Mouse (Mus musculus) CH12.LX (cell line): ENCODE data around the gene Cdkn2d. TPM values are rescaled to one million over a fixed set of nuclear protein-coding genes. Genes with fewer than 3 reads are reported as not detected.

Source experiments
- DNase-seq: peaks from one replicate; pipeline ENCODE4 v3.0.0-alpha.2; 2013; ENCODE audit errors: extremely low read depth
- H3K27ac ChIP-seq: 2 replicates; pipeline ENCODE4 v1.5.1; 2012; ENCODE audit warnings: low read depth, mild to moderate bottlenecking, control low read depth, moderate library complexity; ENCODE audit not compliant: insufficient read depth
- H3K27me3 ChIP-seq: replicated peaks from 2 replicates; pipeline ENCODE3; 2012; ENCODE audit warnings: inconsistent platforms
- H3K36me3 ChIP-seq, 2 experiments: replicated peaks in 1 of 2; 2 replicates each; pipeline versions ENCODE3 to v1.6.1; 2012; ENCODE audit warnings: inconsistent platforms in 1 of 2, low read length in 1 of 2, mild to moderate bottlenecking in 1 of 2, mixed read lengths in 1 of 2, moderate library complexity in 1 of 2; ENCODE audit not compliant: control insufficient read depth in 1 of 2, insufficient read depth in 1 of 2
- H3K4me1 ChIP-seq, 2 experiments: 2 replicates each; pipeline ENCODE4 v1.6.1; 2012; ENCODE audit warnings: inconsistent platforms in 1 of 2, moderate library complexity in 1 of 2; ENCODE audit not compliant: insufficient read depth in 2 of 2, control insufficient read depth in 1 of 2
- H3K4me2 ChIP-seq: 2 replicates; pipeline ENCODE4 v1.6.1; 2012; ENCODE audit warnings: low read depth, mild to moderate bottlenecking, control low read depth; ENCODE audit not compliant: poor library complexity, insufficient read depth, severe bottlenecking
- H3K4me3 ChIP-seq, 3 experiments: fragments of 150-350 bp in 1 of 3; sonication (generic) in 1 of 3; replicated peaks in 1 of 3; 2 replicates each; pipeline versions ENCODE3 to v1.5.1; 2011 to 2012; ENCODE audit warnings: low read depth in 2 of 3, low read length in 2 of 3, mild to moderate bottlenecking in 2 of 3, moderate library complexity in 2 of 3, control low read depth in 1 of 3, improper control_type of control experiment in 1 of 3, inconsistent platforms in 1 of 3, mixed read lengths in 1 of 3; ENCODE audit not compliant: poor library complexity in 1 of 3
- H3K79me2 ChIP-seq: replicated peaks from 2 replicates; pipeline ENCODE4 v1.6.1; 2012; ENCODE audit warnings: mild to moderate bottlenecking, moderate library complexity; ENCODE audit not compliant: control insufficient read depth, poor library complexity, insufficient read depth, severe bottlenecking; ENCODE audit errors: extremely low read depth
- H3K9ac ChIP-seq: 2 replicates; pipeline ENCODE4 v1.6.1; 2012; ENCODE audit warnings: low read depth, mild to moderate bottlenecking, control low read depth, moderate library complexity; ENCODE audit not compliant: insufficient read depth
- H3K9me3 ChIP-seq: replicated peaks from 2 replicates; pipeline ENCODE3; 2012; ENCODE audit warnings: low read length, inconsistent platforms, mixed read lengths
- BHLHE40 ChIP-seq: IDR thresholded peaks from 2 replicates; pipeline ENCODE4 v1.6.1; 2011; ENCODE audit warnings: mild to moderate bottlenecking, low read depth, low read length, improper control_type of control experiment
- ETS1 ChIP-seq: conservative IDR thresholded peaks from 2 replicates; pipeline ENCODE4 v1.6.1; 2012; ENCODE audit warnings: low read depth, mild to moderate bottlenecking, inconsistent platforms, low read length, improper control_type of control experiment, moderate library complexity
- GABPA ChIP-seq: IDR thresholded peaks from 2 replicates; pipeline ENCODE4 v1.6.1; 2012; ENCODE audit warnings: low read depth, low read length, improper control_type of control experiment, inconsistent platforms; ENCODE audit not compliant: insufficient replicate concordance
- HCFC1 ChIP-seq: IDR thresholded peaks from 2 replicates; pipeline ENCODE4 v1.6.1; 2012; ENCODE audit warnings: low read depth, mild to moderate bottlenecking, inconsistent platforms, low read length, improper control_type of control experiment
- JUN ChIP-seq: IDR thresholded peaks from 2 replicates; pipeline ENCODE4 v1.6.1; 2011; ENCODE audit warnings: low read depth, mild to moderate bottlenecking, low read length, improper control_type of control experiment, moderate library complexity; ENCODE audit not compliant: insufficient read depth
- JUND ChIP-seq: conservative IDR thresholded peaks from 2 replicates; pipeline ENCODE4 v1.6.1; 2011; ENCODE audit warnings: low read depth, low read length, improper control_type of control experiment
- KAT2A ChIP-seq: IDR thresholded peaks from 2 replicates; pipeline ENCODE4 v1.6.1; 2012; ENCODE audit warnings: low read length, improper control_type of control experiment, inconsistent platforms; ENCODE audit not compliant: insufficient replicate concordance
- MXI1 ChIP-seq: IDR thresholded peaks from 2 replicates; pipeline ENCODE4 v1.6.1; 2011; ENCODE audit warnings: mild to moderate bottlenecking, low read depth, low read length, improper control_type of control experiment
- PAX5 ChIP-seq: IDR thresholded peaks from 2 replicates; pipeline ENCODE4 v1.6.1; 2012; ENCODE audit warnings: low read length, inconsistent platforms, mixed read lengths
- POLR2A ChIP-seq: IDR thresholded peaks from 2 replicates; pipeline ENCODE4 v1.6.1; 2011; ENCODE audit warnings: low read depth, mild to moderate bottlenecking, improper control_type of control experiment, low read length
- POLR2AphosphoS2 ChIP-seq: IDR thresholded peaks from 2 replicates; pipeline ENCODE4 v1.6.1; 2011; ENCODE audit warnings: low read depth, low read length, improper control_type of control experiment
- RAD21 ChIP-seq: IDR thresholded peaks from 2 replicates; pipeline ENCODE4 v1.6.1; 2011; ENCODE audit warnings: low read depth, mild to moderate bottlenecking, low read length, improper control_type of control experiment, moderate library complexity
- RCOR1 ChIP-seq: conservative IDR thresholded peaks from 2 replicates; pipeline ENCODE4 v1.6.1; 2012; ENCODE audit warnings: low read depth, mild to moderate bottlenecking, inconsistent platforms, low read length, improper control_type of control experiment
- SMC3 ChIP-seq: IDR thresholded peaks from 2 replicates; pipeline ENCODE4 v1.6.1; 2011; ENCODE audit warnings: low read depth, low read length, improper control_type of control experiment
- TBP ChIP-seq: conservative IDR thresholded peaks from 2 replicates; pipeline ENCODE4 v1.6.1; 2011; ENCODE audit warnings: low read depth, low read length, improper control_type of control experiment
- USF2 ChIP-seq: conservative IDR thresholded peaks from 2 replicates; pipeline ENCODE4 v1.6.1; 2011; ENCODE audit warnings: low read depth, low read length, improper control_type of control experiment
- ZKSCAN1 ChIP-seq: IDR thresholded peaks from 2 replicates; pipeline ENCODE4 v1.6.1; 2012; ENCODE audit warnings: low read depth, inconsistent platforms, low read length, improper control_type of control experiment, borderline replicate concordance
- ZNF384 ChIP-seq: IDR thresholded peaks from 2 replicates; pipeline ENCODE4 v1.6.1; 2012; ENCODE audit warnings: low read depth, low read length, improper control_type of control experiment, inconsistent platforms
- dilution Hi-C: fragments of 300-500 bp; cut with MboI; formaldehyde crosslinking; loops from 2 replicates; pipeline ENCODE4 v1.14.3; 2020; ENCODE audit warnings: low sequenced_read_pairs; ENCODE audit not compliant: extremely low pct_unique_long_range_greater_than_20kb, extremely low pct_ligation_motif_present
- in situ Hi-C: fragments of 300-500 bp; cut with MboI; formaldehyde crosslinking; loops from 3 replicates; pipeline ENCODE4 v1.14.3; 2019; ENCODE audit warnings: low sequenced_read_pairs, low pct_ligation_motif_present, low pct_unique_long_range_greater_than_20kb, mixed read lengths
- polyA plus RNA-seq: library from polyadenylated mRNA; unstranded; fragments of >175 nt; gene quantifications from 2 replicates; pipeline ENCODE4 v1.2.1, GENCODE M21; 2012; ENCODE audit warnings: low read depth; ENCODE audit not compliant: insufficient read length
- total RNA-seq, 2 experiments: library from RNA; depleted of rRNA; stranded (reverse); fragments of 300-350 nt in 1 of 2; fragments of >200 nt in 1 of 2; gene quantifications; 2 replicates each; pipeline ENCODE4 v1.2.3; 2012 to 2014

Gene Cdkn2d
- total and polyA plus RNA-seq, 3 experiments = 2.9 to 12.6 (median 7.1) TPM

DNA sequence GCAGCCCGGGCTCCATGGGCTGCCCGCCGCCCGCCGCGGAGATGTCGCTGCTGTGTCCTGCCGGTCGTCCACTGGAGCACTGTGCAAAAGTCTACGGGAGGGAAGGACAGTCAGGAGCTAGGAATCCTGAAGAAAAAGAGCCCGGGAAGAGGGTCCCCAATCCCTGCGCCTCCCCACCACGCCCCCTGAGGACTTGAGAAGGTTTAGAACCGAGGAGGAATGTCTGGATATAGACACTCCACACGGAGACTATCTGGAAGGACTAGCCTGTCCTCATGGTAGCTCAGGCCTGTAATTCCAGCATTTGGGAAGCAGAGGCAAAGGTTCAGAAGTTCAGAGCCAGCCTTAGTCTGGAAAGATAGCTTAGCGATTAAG is 46.1 kb downstream of the Cdkn2d start:
- no peak overlapping the region for H3K4me2 ChIP-seq
- H3K4me1 ChIP-seq = peaks cover 0 to 7% of the 10 kb centered on the region in 2 experiments; a peak in 2 of 4 replicates
- H3K27ac ChIP-seq = no peak overlapping the region
- H3K36me3 ChIP-seq = no peaks in the 10 kb centered on the region
- no peaks in the 10 kb centered on the region for H3K79me2 ChIP-seq
- TF ChIP-seq POLR2A (no peak), TBP (no peak), KAT2A (no peak)
- dilution Hi-C loops = no loop called here
- no peak overlapping the region for H3K9ac ChIP-seq
- in situ Hi-C loops = no loop called here
- H3K4me3 ChIP-seq = no peak overlapping the region
- H3K27me3 ChIP-seq = peaks cover 4% of the 10 kb centered on the region
- DNase-seq = no peak
- H3K9me3 ChIP-seq = peaks cover 9% of the 10 kb centered on the region

DNA sequence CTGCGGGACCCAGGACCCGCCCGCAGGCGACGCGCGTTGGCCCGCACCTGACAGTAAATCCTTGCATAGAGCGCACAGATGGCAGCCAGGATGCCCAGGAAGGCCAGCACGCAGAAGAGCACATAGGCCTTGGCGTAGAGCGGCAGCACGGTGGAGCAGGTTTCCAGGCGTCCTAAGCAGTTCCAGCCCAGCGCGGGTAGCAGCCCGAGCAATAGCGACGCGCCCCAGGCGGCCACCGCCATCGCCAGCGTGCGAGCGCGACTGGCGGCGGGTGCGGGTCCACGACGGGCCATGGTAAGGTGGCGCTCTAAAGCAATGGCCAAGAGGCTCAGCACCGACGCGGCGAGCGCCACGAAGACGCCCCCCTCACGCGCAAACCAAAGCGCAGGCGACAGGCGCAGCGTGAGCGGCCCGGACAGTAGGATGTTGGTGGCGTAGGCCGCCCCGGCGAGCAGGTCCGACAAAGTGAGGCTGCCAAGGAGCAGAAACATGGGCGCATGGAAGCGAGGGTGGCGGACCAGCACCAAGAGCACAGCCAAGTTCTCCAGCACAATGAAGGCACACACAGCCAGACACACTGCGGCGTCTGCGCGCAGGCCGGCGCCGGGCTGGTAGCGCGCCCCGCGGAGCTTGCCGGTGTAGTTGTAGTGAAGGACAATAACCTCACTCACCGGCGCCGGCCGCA is 46.6 kb downstream of the Cdkn2d start:
- no peak for TF ChIP-seq JUN
- TF ChIP-seq GABPA = no peak
- TF ChIP-seq RAD21 = no peak
- TF ChIP-seq PAX5 = no peak
- TF ChIP-seq JUND = no peak
- TF ChIP-seq ZKSCAN1 = no peak
- no peak for TF ChIP-seq RCOR1
- no peak for TF ChIP-seq MXI1
- TF ChIP-seq USF2 = no peak
- no peak for TF ChIP-seq TBP
- TF ChIP-seq BHLHE40 = no peak
- no peak for TF ChIP-seq ZNF384
- no peak for TF ChIP-seq HCFC1
- TF ChIP-seq SMC3 = no peak
- TF ChIP-seq ETS1 = no peak
- no peak for TF ChIP-seq POLR2AphosphoS2
- dilution Hi-C loops (no loop called here), in situ Hi-C loops (no loop called here)
- Histone ChIP-seq H3K27ac (no peak overlapping the region), H3K36me3 (no peaks in the 10 kb centered on the region), H3K9ac (no peak overlapping the region), H3K79me2 (no peaks in the 10 kb centered on the region), H3K4me2 (no peak overlapping the region), H3K4me3 (no peak overlapping the region), H3K27me3 (peaks cover 4% of the 10 kb centered on the region), H3K4me1 (peaks cover 1 to 9% of the 10 kb centered on the region in 2 experiments; a peak in 3 of 4 replicates), H3K9me3 (peaks cover 9% of the 10 kb centered on the region)
- no peak for DNase-seq
